Mouse (Mus musculus): ENCODE data around the gene Magea2. TPM values are rescaled to one million over a fixed set of nuclear protein-coding genes. Genes with fewer than 3 reads are reported as not detected.
"Not testable (repeated sequence)": the region's sequence is repeated elsewhere in the genome, so short reads cannot be mapped to it uniquely, and the experiment has no call there.

The Magea2 gene
- polyA plus RNA-seq (2016; fragmentation: Nextera tagmentation; extraction: Ambion mirVana) = not detected in 2 replicates

GRCm38 (mm10) chrX:155093566-155093965 is at the start of gene Magea2:
Magea2 (minus strand) TSS chrX:155093666.
- H3K36me3 ChIP-seq; H3K9me3 ChIP-seq (replicated peaks); H3K4me3 ChIP-seq; H3K4me1 ChIP-seq; DNase-seq (ENCODE audit: low spot score); H3K27me3 ChIP-seq (ENCODE audit: low read depth, poor library complexity, severe bottlenecking); H3K27ac ChIP-seq: not testable (repeated sequence)
- WGBS = 79% methylated on average over 3 of the region's 4 CpGs

- DNase-seq (ENCODE audit: low spot score); H3K9me3 ChIP-seq (replicated peaks); H3K36me3 ChIP-seq; H3K27me3 ChIP-seq (ENCODE audit: low read depth, poor library complexity, severe bottlenecking); H3K4me1 ChIP-seq; H3K27ac ChIP-seq; H3K4me3 ChIP-seq: not testable (repeated sequence)
- 77% methylated on average over 3 of the region's 3 CpGs for WGBS
Measured at GRCm38 (mm10) chrX:155128312-155128711, 34.8 kb upstream of the Magea2 start, which contains the start of gene Cldn34b2. Cldn34b2 (minus strand) TSS chrX:155128412.

- H3K4me1 ChIP-seq = no peaks in the 10 kb centered on the region
- H3K9me3 ChIP-seq (replicated peaks) = no peaks in the 10 kb centered on the region
- no peak overlapping the region for H3K27ac ChIP-seq
- no peaks in the 10 kb centered on the region for H3K27me3 ChIP-seq (ENCODE audit: low read depth, poor library complexity, severe bottlenecking)
- DNase-seq (ENCODE audit: low spot score) = no peak
- H3K4me3 ChIP-seq = no peak overlapping the region
- no peaks in the 10 kb centered on the region for H3K36me3 ChIP-seq
Measured at GRCm38 (mm10) chrX:155098024-155098423, 4.6 kb upstream of the Magea2 start.

- H3K27me3 ChIP-seq (ENCODE audit: low read depth, poor library complexity, severe bottlenecking); H3K9me3 ChIP-seq (replicated peaks); H3K4me3 ChIP-seq; H3K4me1 ChIP-seq; DNase-seq (ENCODE audit: low spot score); H3K36me3 ChIP-seq; H3K27ac ChIP-seq: not testable (repeated sequence)
- 83% methylated on average over 1 of the region's 2 CpGs for WGBS
Measured at GRCm38 (mm10) chrX:155089693-155090092, 3.8 kb downstream of the Magea2 start, which contains the start of gene Magea1. Magea1 (minus strand) TSS chrX:155089793.

- not testable (repeated sequence) for DNase-seq (ENCODE audit: low spot score); H3K36me3 ChIP-seq
- 94% methylated on average over 16 of the region's 16 CpGs for WGBS
Measured at GRCm38 (mm10) chrX:155063045-155063444, 30.4 kb downstream of the Magea2 start, which contains the start of gene Magea5. Magea5 (minus strand) TSS chrX:155063145.

GRCm38 (mm10) chrX:154995750-154996149 is 97.7 kb downstream of the Magea2 start, which contains the start of gene Magea8:
Magea8 (minus strand) TSS chrX:154995850.
- WGBS = 96% methylated on average over 11 of the region's 11 CpGs
- not testable (repeated sequence) for H3K27ac ChIP-seq; DNase-seq (ENCODE audit: low spot score); H3K36me3 ChIP-seq; H3K4me1 ChIP-seq; H3K27me3 ChIP-seq (ENCODE audit: low read depth, poor library complexity, severe bottlenecking); H3K4me3 ChIP-seq; H3K9me3 ChIP-seq (replicated peaks)

More at GRCm38 (mm10) chrX:155063045-155063444, 30.4 kb downstream of the Magea2 start, which contains the start of gene Magea5:
- not testable (repeated sequence) for H3K27me3 ChIP-seq (ENCODE audit: low read depth, poor library complexity, severe bottlenecking); H3K4me3 ChIP-seq; H3K4me1 ChIP-seq; H3K9me3 ChIP-seq (replicated peaks); H3K27ac ChIP-seq

Other genes with a start within 250 kb of the Magea2 start
- gene Cldn34b1, start 203.4 kb downstream of the Magea2 start, polyA plus RNA-seq (2016; fragmentation: Nextera tagmentation; extraction: Ambion mirVana) = not detected in 2 replicates
- not detected in 2 replicates for gene Magea6, start 157.7 kb downstream of the Magea2 start, polyA plus RNA-seq (2016; fragmentation: Nextera tagmentation; extraction: Ambion mirVana)
- not detected in 2 replicates for gene Magea3, start 144.2 kb downstream of the Magea2 start, polyA plus RNA-seq (2016; fragmentation: Nextera tagmentation; extraction: Ambion mirVana)
- gene Magea8, start 97.8 kb downstream of the Magea2 start, polyA plus RNA-seq (2016; fragmentation: Nextera tagmentation; extraction: Ambion mirVana) = not detected in 2 replicates
- gene Magea5, start 30.5 kb downstream of the Magea2 start, polyA plus RNA-seq (2016; fragmentation: Nextera tagmentation; extraction: Ambion mirVana) = not detected in 2 replicates
- not detected in 2 replicates for gene Magea1, start 3.9 kb downstream of the Magea2 start, polyA plus RNA-seq (2016; fragmentation: Nextera tagmentation; extraction: Ambion mirVana)
- gene Cldn34b2, start 34.7 kb upstream of the Magea2 start, polyA plus RNA-seq (2016; fragmentation: Nextera tagmentation; extraction: Ambion mirVana) = not detected in 2 replicates
- 50.8 and 58.7 TPM in 2 replicates for gene Sat1, start 122.8 kb upstream of the Magea2 start, polyA plus RNA-seq (2016; fragmentation: Nextera tagmentation; extraction: Ambion mirVana)
- gene Acot9, start 168.8 kb upstream of the Magea2 start, polyA plus RNA-seq (2016; fragmentation: Nextera tagmentation; extraction: Ambion mirVana) = 14.8 and 16.9 TPM in 2 replicates
- gene Prdx4, start 247.1 kb upstream of the Magea2 start, polyA plus RNA-seq (2016; fragmentation: Nextera tagmentation; extraction: Ambion mirVana) = 246 and 252 TPM in 2 replicates